Mouse (Mus musculus): ENCODE data around the gene Haus2.

Gene Haus2

GRCm38 (mm10) chr2:120662766-120663165 is 53.6 kb downstream of the Haus2 start:
- DNase-seq (ENCODE audit: extremely low read depth, insufficient read length, low spot score), result no peak

GRCm38 (mm10) chr2:120663491-120664154 is 54.4 kb downstream of the Haus2 start:
- no peak for DNase-seq (ENCODE audit: extremely low read depth, insufficient read length, low spot score)

- no peak for DNase-seq (ENCODE audit: extremely low read depth, insufficient read length, low spot score)
Observed at GRCm38 (mm10) chr2:120667446-120667845, 58.3 kb downstream of the Haus2 start.

GRCm38 (mm10) chr2:120670253-120670652 is 61.1 kb downstream of the Haus2 start:
- no peak for DNase-seq (ENCODE audit: extremely low read depth, insufficient read length, low spot score)
